Mouse (Mus musculus) hindbrain, embryonic 16.5 days (tissue): ENCODE results near the gene Ly9. TPM values are rescaled to one million over a fixed set of nuclear protein-coding genes. Genes with fewer than 3 reads are reported as not detected.

ENCODE experiments used
- ATAC-seq: fragments of 200-750 bp; cut with Nextera tagmentation; 2 replicates; pipeline ENCODE4 v1.8.0; 2017; ENCODE audit warnings: moderate TSS enrichment, moderate library complexity
- H3K27ac ChIP-seq: fragments of 300-500 bp; sonication (generic); 2 replicates; pipeline ENCODE4 v1.5.1; 2014; ENCODE audit warnings: low read depth, mild to moderate bottlenecking, control low read depth, low read length, moderate library complexity
- H3K27me3 ChIP-seq: fragments of 300-500 bp; sonication (generic); replicated peaks from 2 replicates; pipeline ENCODE4 v1.6.1; 2014; ENCODE audit warnings: low read length; ENCODE audit not compliant: control insufficient read depth, insufficient read depth
- H3K36me3 ChIP-seq: fragments of 300-500 bp; sonication (generic); 2 replicates; pipeline ENCODE4 v1.6.1; 2014; ENCODE audit warnings: mild to moderate bottlenecking, low read length, moderate library complexity, mixed read lengths; ENCODE audit not compliant: control insufficient read depth, insufficient read depth
- H3K4me1 ChIP-seq: fragments of 300-500 bp; sonication (generic); 2 replicates; pipeline ENCODE4 v1.6.1; 2014; ENCODE audit warnings: low read depth, low read length; ENCODE audit not compliant: control insufficient read depth, insufficient read depth
- H3K4me2 ChIP-seq: fragments of 300-500 bp; sonication (generic); 2 replicates; pipeline ENCODE4 v1.6.1; 2014; ENCODE audit warnings: mild to moderate bottlenecking, low read length, control low read depth, moderate library complexity
- H3K4me3 ChIP-seq: fragments of 300-500 bp; sonication (generic); 2 replicates; pipeline ENCODE4 v1.5.1; 2014; ENCODE audit warnings: mild to moderate bottlenecking, low read length, control low read depth, moderate library complexity
- H3K9ac ChIP-seq: fragments of 300-500 bp; sonication (generic); 2 replicates; pipeline ENCODE4 v1.6.1; 2014; ENCODE audit warnings: low read depth, mild to moderate bottlenecking, control low read depth, low read length, moderate library complexity
- H3K9me3 ChIP-seq: fragments of 300-500 bp; sonication (generic); 2 replicates; pipeline ENCODE4 v1.6.1; 2014; ENCODE audit warnings: mild to moderate bottlenecking, low read length, moderate library complexity; ENCODE audit not compliant: control insufficient read depth
- WGBS: fragments of 180-500 bp; shearing (Covaris S2); extraction: QIAGEN DNeasy Blood & Tissue Kit; methylation state at CpG from one replicate; pipeline ENCODE4 v1.1.7; 2014; 5-methylcytosine and 5-hydroxymethylcytosine counted together
- microRNA-seq: library from miRNA; unstranded; fragments of <30 nt; microRNA quantifications from one replicate; pipeline ENCODE4, GENCODE M21; 2017
- polyA plus RNA-seq: library from polyadenylated mRNA; unstranded; fragments of >200 nt; fragmentation: Nextera tagmentation; extraction: Ambion mirVana; gene quantifications from 2 replicates; pipeline ENCODE4 v1.2.1, GENCODE M21; 2015

Gene Ly9
- polyA plus RNA-seq, 1 experiment from 2014 or later = 0.18 TPM

GRCm38 (mm10) chr1:171551326-171551725, 55.9 kb downstream of the Ly9 start:
- 87% methylated on average over 7 of the region's 7 CpGs for WGBS
- ATAC-seq = no peak
- no peaks in the 10 kb centered on the region for H3K36me3 ChIP-seq
- H3K4me1 ChIP-seq = no peaks in the 10 kb centered on the region
- H3K4me3 ChIP-seq = no peak overlapping the region
- no peak overlapping the region for H3K27ac ChIP-seq
- H3K4me2 ChIP-seq = no peak overlapping the region
- H3K9me3 ChIP-seq = no peaks in the 10 kb centered on the region
- no peaks in the 10 kb centered on the region for H3K27me3 ChIP-seq
- H3K9ac ChIP-seq = no peak overlapping the region

GRCm38 (mm10) chr1:171540694-171541093, 66.5 kb downstream of the Ly9 start:
- Histone ChIP-seq H3K9ac (no peak overlapping the region), H3K27ac (no peak overlapping the region), H3K4me3 (no peak overlapping the region), H3K4me1 (no peaks in the 10 kb centered on the region), H3K36me3 (no peaks in the 10 kb centered on the region), H3K4me2 (no peak overlapping the region), H3K27me3 (no peaks in the 10 kb centered on the region), H3K9me3 (0 out of 2 replicates have a peak, but pooled peaks cover 2% of the 10 kb centered on the region)
- ATAC-seq = no peak
- WGBS = 79% methylated on average over 1 of the region's 1 CpGs

Small RNA genes lying within 50 kb of the gene (microRNA-seq; reads per million reads assigned to microRNA genes)
- not detected for gene Mir7683

Other genes with a start within 250 kb of the Ly9 start
- 3.3 and 4.3 TPM in 2 replicates for gene Klhdc9, start 246.6 kb downstream of the Ly9 start, polyA plus RNA-seq
- gene Nectin4, start 237.3 kb downstream of the Ly9 start, polyA plus RNA-seq = 4.1 and 4.7 TPM in 2 replicates
- gene Arhgap30, start 218.5 kb downstream of the Ly9 start, polyA plus RNA-seq = 0.73 and 0.79 TPM in 2 replicates
- 150 and 170 TPM in 2 replicates for gene Usf1, start 196.1 kb downstream of the Ly9 start, polyA plus RNA-seq
- 6.3 and 7.0 TPM in 2 replicates for gene Tstd1, start 188.5 kb downstream of the Ly9 start, polyA plus RNA-seq
- gene F11r, start 169.9 kb downstream of the Ly9 start, polyA plus RNA-seq = 14.1 and 15.6 TPM in 2 replicates
- 25.7 and 28.3 TPM in 2 replicates for gene Alyref2, start 103.9 kb downstream of the Ly9 start, polyA plus RNA-seq
- not detected in 2 replicates for gene Itln1, start 72.1 kb downstream of the Ly9 start, polyA plus RNA-seq
- not detected in 2 replicates for gene Cd244a, start 48.2 kb downstream of the Ly9 start, polyA plus RNA-seq
- gene Slamf7, start 45.6 kb upstream of the Ly9 start, polyA plus RNA-seq = 0.12 TPM in 1 of 2 replicates, not detected in the other
- 0.98 and 1.3 TPM in 2 replicates for gene Cd48, start 74.6 kb upstream of the Ly9 start, polyA plus RNA-seq
- gene Slamf1, start 159.7 kb upstream of the Ly9 start, polyA plus RNA-seq = 0.19 and 0.28 TPM in 2 replicates
- gene Cd84, start 232.3 kb upstream of the Ly9 start, polyA plus RNA-seq = 1.1 and 1.3 TPM in 2 replicates